Mouse (Mus musculus) left cerebral cortex, postnatal 10 days (tissue): Measurements from ENCODE around the gene Cd4. TPM values are rescaled to one million over a fixed set of nuclear protein-coding genes. Genes with fewer than 3 reads are reported as not detected.
A peak's percentile ranks its signal among the peaks of the same experiment; 100 is the strongest.

Experiments used
- DNase-seq, 2 experiments: peaks; one replicate each; pipeline ENCODE4 v3.0.0; 2021 to 2022; ENCODE audit warnings: low spot score in 2 of 2, mixed read lengths in 1 of 2; ENCODE audit errors: extremely low spot score in 1 of 2
- intact Hi-C: fragments of 180-260 bp; cut with DNase I; formaldehyde crosslinking; loops from one replicate; pipeline ENCODE4 v1.15.1; 2025
- total RNA-seq, 2 experiments: library from RNA; stranded (reverse); gene quantifications; 2 replicates each; pipeline ENCODE4 v1.2.3; 2021

The Cd4 gene
- 1 to 10 TPM; 1.2 to 3.7 TPM for total RNA-seq

DNA sequence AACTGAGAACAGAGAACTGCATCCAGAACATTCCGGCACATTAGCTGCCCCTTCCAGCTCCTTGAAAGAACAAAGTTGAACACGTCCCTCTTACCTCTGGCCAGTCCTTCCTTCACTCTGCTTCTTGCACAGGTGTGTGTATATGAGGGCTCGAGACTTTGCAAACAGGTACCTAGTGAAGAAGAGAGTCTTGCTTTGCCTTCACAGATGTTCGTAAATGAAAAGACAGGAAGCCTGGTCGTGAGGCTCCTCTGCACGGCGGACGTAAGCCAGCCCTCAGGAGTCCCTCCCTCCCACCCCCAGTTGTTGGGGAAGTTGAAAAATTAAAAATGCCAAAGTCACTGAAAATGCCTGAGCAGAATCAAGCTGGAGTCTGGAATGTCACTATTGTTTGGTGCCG, at the start of gene Cd4:
TSS of gene Cd4 (minus strand) at position 236 of the 400 bp plus-strand sequence.
- DNase-seq = no peak
- intact Hi-C loops = no loop called here

- DNase-seq = no peak
- intact Hi-C loops = loop anchor here (10.0 kb wide), 1 partner anchor 147 kb away; no protein-coding TSS in a partner anchor
Measured at GRCm38 (mm10) chr6:124937493-124937892, 49.5 kb upstream of the Cd4 start.

DNA sequence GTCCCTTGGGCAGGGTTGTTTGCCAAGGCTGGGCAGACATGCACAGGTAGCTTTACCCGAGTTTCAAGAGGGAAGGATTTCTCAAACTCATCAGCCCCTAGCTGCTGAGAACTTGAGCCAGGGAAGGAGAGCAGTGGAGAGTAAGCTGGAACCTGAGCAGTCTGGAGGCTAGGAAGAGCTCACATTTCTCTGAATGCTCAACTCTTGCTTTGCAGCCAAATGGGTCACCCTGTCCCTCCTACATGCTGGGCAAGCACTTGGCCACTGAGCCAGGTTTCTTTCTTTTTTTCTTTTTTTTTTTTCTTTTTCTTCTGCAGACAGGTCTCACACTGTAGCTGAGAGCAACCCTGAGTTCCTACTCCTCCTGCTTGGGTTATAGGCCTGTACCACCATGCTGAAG, 48.7 kb upstream of the Cd4 start:
- no peak for DNase-seq
- intact Hi-C loops = loop anchor here (10.0 kb wide), 1 partner anchor 148 kb away; no protein-coding TSS in a partner anchor

GRCm38 (mm10) chr6:124934670-124935069, 46.6 kb upstream of the Cd4 start:
- intact Hi-C loops = loop anchor here (10.0 kb wide), 1 partner anchor 150 kb away; no protein-coding TSS in a partner anchor
- DNase-seq = no peak

- no peak for DNase-seq
- intact Hi-C loops = loop anchor here (10.0 kb wide), 1 partner anchor 152 kb away; no protein-coding TSS in a partner anchor
Measured at GRCm38 (mm10) chr6:124933127-124933526, 45.1 kb upstream of the Cd4 start.

- intact Hi-C loops = loop anchor here (10.0 kb wide), 1 partner anchor 152 kb away; no protein-coding TSS in a partner anchor
- DNase-seq = no peak
Measured at GRCm38 (mm10) chr6:124932314-124932695, 44.3 kb upstream of the Cd4 start.

- DNase-seq = peak; percentile 51 to 74
- intact Hi-C loops = loop anchor here (10.0 kb wide), 1 partner anchor 153 kb away; no protein-coding TSS in a partner anchor
Measured at GRCm38 (mm10) chr6:124931525-124932313, 43.7 kb upstream of the Cd4 start.

- intact Hi-C loops = loop anchor here (10.0 kb wide), 1 partner anchor 154 kb away; no protein-coding TSS in a partner anchor
- DNase-seq = peak; percentile 96 to 99
Measured at GRCm38 (mm10) chr6:124930754-124931524, 42.9 kb upstream of the Cd4 start, which contains the start of gene Mlf2. TSS of gene Mlf2 (plus strand) at chr6:124931386.

DNA sequence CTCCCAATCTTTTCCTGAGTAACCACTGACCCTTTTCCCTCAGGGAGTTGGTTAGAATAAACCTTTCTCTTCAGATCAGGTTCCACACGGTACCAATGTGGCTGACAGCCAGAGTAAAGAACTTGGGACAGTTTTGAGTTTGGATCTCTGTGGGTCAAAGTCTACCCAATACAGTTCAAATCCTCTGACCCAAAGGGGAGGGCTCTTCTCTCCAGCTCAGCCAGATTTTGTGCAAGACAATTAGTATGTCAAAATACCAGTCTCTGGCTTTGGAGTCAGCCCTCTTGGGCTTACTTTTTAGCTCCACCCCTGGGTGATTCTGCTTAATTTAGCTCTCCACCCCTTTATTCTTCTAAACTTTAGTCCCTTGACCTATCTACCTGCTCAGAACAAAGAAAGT, 42.2 kb upstream of the Cd4 start:
- no peak for DNase-seq
- intact Hi-C loops = loop anchor here (10.0 kb wide), 1 partner anchor 155 kb away; no protein-coding TSS in a partner anchor

GRCm38 (mm10) chr6:124925941-124926340, 37.9 kb upstream of the Cd4 start:
- no peak for DNase-seq

DNA sequence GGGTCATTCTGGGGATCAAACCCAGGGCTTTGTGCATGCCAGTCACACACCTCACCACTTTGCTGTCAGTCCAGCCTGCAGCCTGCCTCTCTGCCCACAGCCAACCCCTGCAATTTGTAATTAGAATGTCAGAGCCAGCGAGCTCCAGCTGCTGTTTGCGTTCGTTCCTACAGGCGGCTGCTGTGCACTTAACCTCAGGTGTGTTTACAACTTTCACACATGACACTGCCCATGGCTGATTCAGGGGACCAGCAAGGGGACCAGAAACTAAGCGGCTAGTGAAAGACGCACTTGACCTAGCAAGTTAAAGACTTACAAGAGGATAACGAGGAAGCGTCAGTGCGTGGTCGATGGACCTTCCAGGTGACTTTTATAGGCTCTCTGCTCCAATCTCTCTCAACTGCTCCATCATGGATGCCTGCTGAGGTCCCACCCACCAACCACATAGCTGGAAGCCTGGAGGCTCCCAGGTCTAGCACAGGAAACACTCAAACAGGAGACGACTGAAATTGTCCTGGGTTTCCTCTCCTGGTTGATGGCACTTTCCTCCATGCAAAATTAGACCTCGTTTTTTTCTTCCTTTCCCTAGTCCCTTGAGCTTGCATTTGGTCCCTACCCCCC, 37.3 kb upstream of the Cd4 start:
- DNase-seq = no peak
- intact Hi-C loops = no loop called here

More at GRCm38 (mm10) chr6:124925941-124926340, 37.9 kb upstream of the Cd4 start:
- intact Hi-C loops = no loop called here

DNA sequence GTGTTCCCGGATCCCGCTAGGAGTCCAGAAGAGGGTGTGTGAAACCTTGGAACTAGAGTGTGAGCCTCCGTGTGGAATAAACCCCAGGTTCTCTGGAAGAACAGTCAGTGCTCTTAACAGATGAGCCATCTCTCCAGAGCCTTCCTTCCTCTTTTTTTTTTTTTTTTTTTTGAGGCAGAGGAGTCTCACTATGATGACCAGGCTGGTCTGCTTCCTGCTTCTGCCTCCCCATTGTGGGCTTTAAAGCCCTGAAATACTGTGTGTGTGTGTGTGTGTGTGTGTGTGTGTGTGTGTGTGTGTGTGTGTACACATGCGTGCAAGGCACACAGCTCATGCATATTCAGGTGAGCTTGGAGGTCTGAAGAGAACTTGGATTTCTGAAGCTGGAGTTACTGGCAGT, 33.5 kb upstream of the Cd4 start:
- DNase-seq = no peak
- intact Hi-C loops = no loop called here

GRCm38 (mm10) chr6:124920318-124921085, 32.5 kb upstream of the Cd4 start:
- intact Hi-C loops = no loop called here
- no peak for DNase-seq

GRCm38 (mm10) chr6:124919695-124920317, 31.8 kb upstream of the Cd4 start, which contains the start of gene Ptms:
TSS of gene Ptms (minus strand) at chr6:124920103.
- DNase-seq = peak; percentile 95 to 96
- intact Hi-C loops = no loop called here

DNA sequence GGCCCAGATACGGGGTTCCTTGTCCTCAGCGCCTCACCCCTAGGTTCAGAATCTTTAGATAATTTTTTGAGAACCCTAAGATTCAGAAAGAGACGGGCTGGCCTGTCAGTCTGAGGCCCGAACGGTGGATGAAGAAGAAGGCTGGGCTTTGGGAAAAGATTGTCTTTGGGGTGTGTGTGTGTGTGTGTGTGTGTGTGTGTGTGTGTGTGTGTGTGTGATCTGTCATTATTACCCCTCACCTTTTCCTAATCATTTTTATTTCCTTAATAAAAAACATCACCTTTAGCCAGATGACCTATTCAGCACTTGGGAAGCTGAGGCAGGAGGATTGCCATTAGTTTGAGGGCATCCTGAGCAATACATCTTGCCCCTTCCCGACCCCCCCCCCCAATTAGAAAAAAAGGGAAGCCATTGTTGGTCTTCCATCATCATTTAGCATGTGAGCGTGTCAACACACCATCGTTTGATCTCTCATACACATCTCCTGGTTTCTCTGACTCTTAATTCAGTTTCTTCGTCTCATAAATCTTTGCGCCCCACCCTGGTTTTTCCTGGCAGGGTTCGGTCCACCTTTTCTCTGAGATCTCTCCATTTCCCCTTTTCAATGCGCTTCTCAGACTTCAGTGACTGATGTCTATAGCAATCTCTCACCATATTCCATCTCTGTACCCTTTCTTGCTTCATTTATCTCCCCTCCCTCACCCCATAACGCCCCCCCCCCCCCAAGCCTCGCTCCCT, 31.0 kb upstream of the Cd4 start:
- intact Hi-C loops = no loop called here
- no peak for DNase-seq

- DNase-seq = no peak
- intact Hi-C loops = no loop called here
Measured at GRCm38 (mm10) chr6:124918331-124918690, 30.3 kb upstream of the Cd4 start.
